ENCODE assay signal across 32 mouse cellular contexts in genomic region chr3:58888131-58888715, GRCm38 (mm10). TPM values are rescaled to one million over a fixed set of nuclear protein-coding genes. Genes with fewer than 3 reads are reported as not detected.
DNase-seq lines count a peak whose midpoint lies in the region; ATAC-seq and TF ChIP-seq lines count a peak whose summit lies in the region.
"Had no signal": no experiment of that assay in that cellular context is flagged by ENCODE, and none has a peak within 500 bp of the region (broad histone marks: within the 10 kb centered on the region; RNA-seq: fewer than 3 reads in every experiment).

No protein-coding gene starts in this region.

- H3K27ac ChIP-seq in hindbrain, postnatal 0 days = no peak overlapping the region
- no peak overlapping the region for H3K27ac ChIP-seq in hindbrain, embryonic 11.5 days (ENCODE audit: low read depth, low read length)
- H3K27ac ChIP-seq in midbrain, postnatal 0 days (ENCODE audit: low read depth, low read length) = 0 out of 2 replicates have a peak overlapping the region, but pooled peaks have one; percentile 18
- H3K27ac ChIP-seq in cerebellum, adult 2 months (ENCODE audit: insufficient read depth, low read length) = no peak overlapping the region
- H3K27ac ChIP-seq: embryonic facial prominence, embryonic 13.5 days; heart, embryonic 13.5 days; hindbrain, embryonic 10.5 days; liver, embryonic 12.5 days; neural tube, embryonic 13.5 days had no signal

- no peaks in the 10 kb centered on the region for H3K9me3 ChIP-seq in hindbrain, postnatal 0 days (ENCODE audit: low read length)
- no peaks in the 10 kb centered on the region for H3K9me3 ChIP-seq in hindbrain, embryonic 11.5 days (ENCODE audit: control insufficient read depth, low read length)
- no peaks in the 10 kb centered on the region for H3K9me3 ChIP-seq in midbrain, postnatal 0 days (ENCODE audit: low read length)
- H3K9me3 ChIP-seq: embryonic facial prominence, embryonic 13.5 days; heart, embryonic 13.5 days; hindbrain, embryonic 10.5 days; liver, embryonic 12.5 days; neural tube, embryonic 13.5 days had no signal

- no peak for TF ChIP-seq POLR2A in brain, embryonic 14.5 days (IDR thresholded peaks at IDR 0.05; ENCODE audit: borderline replicate concordance, extremely low read depth, insufficient read depth, insufficient read length, poor library complexity, severe bottlenecking)
- TF ChIP-seq POLR2A in cerebellum, adult 2 months (IDR thresholded peaks at IDR 0.05; ENCODE audit: borderline replicate concordance, insufficient read depth, low read length) = no peak

- no peak for DNase-seq in hindbrain, postnatal 0 days (ENCODE audit: low spot score)
- DNase-seq in hindbrain, embryonic 11.5 days (ENCODE audit: low spot score) = no peak
- peak; percentile 12 for DNase-seq in ZHBTc4 (ENCODE audit: low read depth, low spot score)
- DNase-seq in brain, embryonic 14.5 days (ENCODE audit: low read depth) = peak; percentile 69
- no peak for DNase-seq in midbrain, postnatal 0 days (ENCODE audit: low spot score)
- DNase-seq in cerebellum, adult 2 months = no peak
- DNase-seq: adrenal gland, postnatal 14 days; B cell, adult 2 months; cerebellum, adult 8-10 months; cerebellum, postnatal 36 days; gastrocnemius, postnatal 10 days; heart, postnatal 10 days; kidney, adult 9 months; kidney, postnatal 10 days; layer of hippocampus, postnatal 36 days; left cerebral cortex, postnatal 4 days; liver, postnatal 0 days; lung, postnatal 36 days; retina, postnatal 1 day; right cerebral cortex, postnatal 14 days had no signal

- 70% methylated on average over 7 of the region's 7 CpGs for WGBS in hindbrain, postnatal 0 days
- 70% methylated on average over 7 of the region's 7 CpGs for WGBS in hindbrain, embryonic 11.5 days
- WGBS in midbrain, postnatal 0 days = 57% methylated on average over 7 of the region's 7 CpGs
- 84% methylated on average over 7 of the region's 7 CpGs for WGBS in cerebellum, adult 2 months

- H3K4me3 ChIP-seq in hindbrain, postnatal 0 days (ENCODE audit: low read length) = no peak overlapping the region
- H3K4me3 ChIP-seq in hindbrain, embryonic 11.5 days (ENCODE audit: low read depth, low read length) = no peak overlapping the region
- H3K4me3 ChIP-seq in midbrain, postnatal 0 days (ENCODE audit: low read depth, low read length) = no peak overlapping the region
- H3K4me3 ChIP-seq in cerebellum, adult 2 months (replicated peaks; ENCODE audit: insufficient read depth, low read depth, low read length) = no peak overlapping the region
- H3K4me3 ChIP-seq: embryonic facial prominence, embryonic 13.5 days; heart, embryonic 13.5 days; hindbrain, embryonic 10.5 days; liver, embryonic 12.5 days; neural tube, embryonic 13.5 days had no signal

- no peak for TF ChIP-seq CTCF in hindbrain, postnatal 0 days (IDR thresholded peaks at IDR 0.05; ENCODE audit: low read depth)
- TF ChIP-seq CTCF in brain, embryonic 14.5 days (IDR thresholded peaks at IDR 0.05; ENCODE audit: borderline replicate concordance, extremely low read depth, insufficient read depth, insufficient read length) = no peak
- TF ChIP-seq CTCF in midbrain, postnatal 0 days (IDR thresholded peaks at IDR 0.05) = no peak
- TF ChIP-seq CTCF in cerebellum, adult 2 months (IDR thresholded peaks at IDR 0.05; ENCODE audit: borderline replicate concordance, insufficient read depth, low read depth, low read length) = no peak

- no peak overlapping the region for H3K9ac ChIP-seq in hindbrain, postnatal 0 days (replicated peaks; ENCODE audit: low read length)
- no peak overlapping the region for H3K9ac ChIP-seq in hindbrain, embryonic 11.5 days (ENCODE audit: low read depth, low read length)
- H3K9ac ChIP-seq in midbrain, postnatal 0 days (replicated peaks; ENCODE audit: low read length, poor library complexity, severe bottlenecking) = no peak overlapping the region
- H3K9ac ChIP-seq: embryonic facial prominence, embryonic 13.5 days; heart, embryonic 13.5 days; liver, embryonic 12.5 days; liver, postnatal 0 days; neural tube, embryonic 13.5 days had no signal

- no peak overlapping the region for H3K4me2 ChIP-seq in hindbrain, postnatal 0 days (ENCODE audit: low read depth, low read length)
- H3K4me2 ChIP-seq in hindbrain, embryonic 11.5 days (replicated peaks; ENCODE audit: low read depth, low read length) = no peak overlapping the region
- no peak overlapping the region for H3K4me2 ChIP-seq in midbrain, postnatal 0 days (ENCODE audit: low read depth, low read length, poor library complexity, severe bottlenecking)
- H3K4me2 ChIP-seq: embryonic facial prominence, embryonic 13.5 days; heart, embryonic 13.5 days; liver, embryonic 12.5 days; neural tube, embryonic 13.5 days had no signal

- peaks cover 6% of the 10 kb centered on the region for H3K4me1 ChIP-seq in hindbrain, postnatal 0 days (ENCODE audit: insufficient read depth, low read length)
- no peaks in the 10 kb centered on the region for H3K4me1 ChIP-seq in hindbrain, embryonic 11.5 days (replicated peaks; ENCODE audit: control insufficient read depth, insufficient read depth, low read length)
- H3K4me1 ChIP-seq in midbrain, postnatal 0 days (ENCODE audit: insufficient read depth, low read length) = 0 out of 2 replicates have a peak, but pooled peaks cover 2% of the 10 kb centered on the region
- no peaks in the 10 kb centered on the region for H3K4me1 ChIP-seq in cerebellum, adult 2 months (ENCODE audit: control insufficient read depth, insufficient read depth, low read length)
- H3K4me1 ChIP-seq: liver, embryonic 12.5 days had no signal

- no peaks in the 10 kb centered on the region for H3K36me3 ChIP-seq in hindbrain, postnatal 0 days (ENCODE audit: insufficient read depth, low read length)
- no peaks in the 10 kb centered on the region for H3K36me3 ChIP-seq in hindbrain, embryonic 11.5 days (ENCODE audit: control insufficient read depth, insufficient read depth, low read length)
- H3K36me3 ChIP-seq in midbrain, postnatal 0 days (ENCODE audit: insufficient read depth, low read length) = no peaks in the 10 kb centered on the region
- H3K36me3 ChIP-seq: embryonic facial prominence, embryonic 13.5 days; heart, embryonic 13.5 days; hindbrain, embryonic 10.5 days; liver, embryonic 12.5 days; neural tube, embryonic 13.5 days had no signal

- ATAC-seq in hindbrain, postnatal 0 days = peak; percentile 46
- ATAC-seq in hindbrain, embryonic 11.5 days (ENCODE audit: low FRiP score) = no peak
- peak; percentile 50; the same call in 1 of the 2 replicates for ATAC-seq in midbrain, postnatal 0 days (ENCODE audit: low FRiP score)
- ATAC-seq: intestine, postnatal 0 days; liver, embryonic 12.5 days had no signal

- no peaks in the 10 kb centered on the region for H3K27me3 ChIP-seq in hindbrain, postnatal 0 days (ENCODE audit: insufficient read depth, low read length)
- no peaks in the 10 kb centered on the region for H3K27me3 ChIP-seq in hindbrain, embryonic 11.5 days (ENCODE audit: control insufficient read depth, insufficient read depth, low read length)
- H3K27me3 ChIP-seq in midbrain, postnatal 0 days (ENCODE audit: insufficient read depth, low read length) = no peaks in the 10 kb centered on the region
- H3K27me3 ChIP-seq in cerebellum, adult 2 months (ENCODE audit: control insufficient read depth, insufficient read depth, low read length) = no peaks in the 10 kb centered on the region
- H3K27me3 ChIP-seq: embryonic facial prominence, embryonic 13.5 days; heart, embryonic 13.5 days; liver, embryonic 12.5 days; neural tube, embryonic 13.5 days had no signal

RNA-seq across cellular contexts. Expression of gene Clrn1, which starts 3.1 kb away (rescaled TPM):
- total RNA-seq in hindbrain, postnatal 0 days (2014; rRNA removed) = 3.3 and 7.1 TPM in 2 replicates
- 3.7 TPM in 2 replicates for polyA plus RNA-seq in hindbrain, postnatal 0 days (2015; fragmentation: Nextera tagmentation; extraction: Ambion mirVana)
- 1.9 and 2.3 TPM in 2 replicates for polyA plus RNA-seq in hindbrain, embryonic 11.5 days (2014; fragmentation: Nextera tagmentation; extraction: Ambion mirVana)
- 0.74 and 0.85 TPM in 2 replicates for polyA plus RNA-seq in brain, embryonic 14.5 days (2012; rRNA removed)
- total RNA-seq in midbrain, postnatal 0 days (2014; rRNA removed) = 1.9 and 2.8 TPM in 2 replicates
- polyA plus RNA-seq in midbrain, postnatal 0 days (2015; fragmentation: Nextera tagmentation; extraction: Ambion mirVana) = 0.44 and 0.80 TPM in 2 replicates
- 0.61 and 0.81 TPM in 2 replicates for polyA plus RNA-seq in cerebellum, adult 2 months (2012; rRNA removed)
- total RNA-seq: adrenal gland, postnatal 14 days; gastrocnemius, postnatal 10 days; heart, adult 8-10 months; heart, postnatal 10 days; megakaryocyte, adult 5-6 weeks had no signal
- polyA plus RNA-seq: intestine, postnatal 0 days; large intestine, adult 2 months; liver, embryonic 12.5 days; liver, postnatal 0 days; small intestine, adult 2 months; stomach, embryonic 14.5 days; testis, adult 2 months had no signal

Comparison
In these comparisons a context has a peak if more than half of its experiments do, and no peak if none do; other contexts are left out.
1. DNase-seq: peak in ZHBTc4 (single experiment) and brain, embryonic 14.5 days (single experiment); none in hindbrain, postnatal 0 days (single experiment), hindbrain, embryonic 11.5 days (single experiment), midbrain, postnatal 0 days (single experiment) and cerebellum, adult 2 months (0 of 2).